Mouse (Mus musculus): Measurements from ENCODE around the gene Scamp2. TPM values are rescaled to one million over a fixed set of nuclear protein-coding genes. Genes with fewer than 3 reads are reported as not detected.

Gene Scamp2
- total RNA-seq, 2 experiments from 2014 or later, result 33.8 to 37.3 TPM

GRCm38 (mm10) chr9:57618854-57619253 lies 58.1 kb downstream of the Scamp2 start:
- intact Hi-C loops (cut with DNase I), result no loop called here
- DNase-seq, result no peak

- intact Hi-C loops (cut with DNase I), result no loop called here
- DNase-seq, result no peak
Observed at GRCm38 (mm10) chr9:57620674-57621073, 59.9 kb downstream of the Scamp2 start, which contains the start of gene Lman1l. Gene Lman1l, minus strand, starts transcription at chr9:57620774.

GRCm38 (mm10) chr9:57624295-57624694 lies 63.6 kb downstream of the Scamp2 start:
- no peak for DNase-seq
- intact Hi-C loops (cut with DNase I), result no loop called here

- intact Hi-C loops (cut with DNase I), result no loop called here
- no peak for DNase-seq
Observed at GRCm38 (mm10) chr9:57625674-57626500, 65.1 kb downstream of the Scamp2 start.

- intact Hi-C loops (cut with DNase I), result no loop called here
- no peak for DNase-seq
Observed at GRCm38 (mm10) chr9:57627191-57627590, 66.4 kb downstream of the Scamp2 start.

GRCm38 (mm10) chr9:57627892-57628291 lies 67.1 kb downstream of the Scamp2 start:
- no peak for DNase-seq
- intact Hi-C loops (cut with DNase I), result no loop called here

GRCm38 (mm10) chr9:57628717-57629116 lies 68.0 kb downstream of the Scamp2 start:
- intact Hi-C loops (cut with DNase I), result loop anchor here (1.0 kb wide), 1 partner anchor 27 kb away; no protein-coding TSS in a partner anchor
- no peak for DNase-seq

- peak; percentile 69 to 74 for DNase-seq
Observed at GRCm38 (mm10) chr9:57629118-57629874, 68.6 kb downstream of the Scamp2 start.

GRCm38 (mm10) chr9:57633481-57634024 lies 72.8 kb downstream of the Scamp2 start:
- no peak for DNase-seq
- intact Hi-C loops (cut with DNase I), result no loop called here

More at GRCm38 (mm10) chr9:57629118-57629874, 68.6 kb downstream of the Scamp2 start:
- intact Hi-C loops (cut with DNase I), result loop anchor here (1.0 kb wide), 1 partner anchor 26 kb away; no protein-coding TSS in a partner anchor

- intact Hi-C loops (cut with DNase I), result no loop called here
- no peak for DNase-seq
Observed at GRCm38 (mm10) chr9:57637272-57637671, 76.5 kb downstream of the Scamp2 start.

- DNase-seq, result peak in 1 of 2 experiments; percentile 59
- intact Hi-C loops (cut with DNase I), result no loop called here
Observed at GRCm38 (mm10) chr9:57637741-57638322, 77.1 kb downstream of the Scamp2 start.

Other genes starting within 250 kb of the Scamp2 start
- gene Ppcdc, start 120.8 kb upstream of the Scamp2 start, total RNA-seq (2021), result 1 to 10 TPM; 7.1 to 7.7 TPM
- under 1 TPM; 0.66 to 0.74 TPM for gene Scamp5, start 92.9 kb upstream of the Scamp2 start, total RNA-seq (2021)
- not detected for gene Rpp25, start 56.9 kb upstream of the Scamp2 start, total RNA-seq (2021)
- gene Cox5a, start 39.7 kb upstream of the Scamp2 start, total RNA-seq (2021), result 1,000 to 10,000 TPM; 1,357 to 1,404 TPM
- 1 to 10 TPM; 4.0 to 5.5 TPM for gene Fam219b, start 23.4 kb upstream of the Scamp2 start, total RNA-seq (2021)
- 10 to 100 TPM; 80.9 to 83.7 TPM for gene Mpi, start 8.2 kb upstream of the Scamp2 start, total RNA-seq (2021)
- gene Ulk3, start 28.5 kb downstream of the Scamp2 start, total RNA-seq (2021), result 1 to 10 TPM; 4.3 to 6.0 TPM
- not detected for gene Cplx3, start 45.3 kb downstream of the Scamp2 start, total RNA-seq (2021)
- not detected for gene Lman1l, start 59.8 kb downstream of the Scamp2 start, total RNA-seq (2021)
- gene Csk, start 92.7 kb downstream of the Scamp2 start, total RNA-seq (2021), result 1 to 10 TPM; 8.5 to 9.5 TPM
- gene Cyp1a2, start 122.8 kb downstream of the Scamp2 start, total RNA-seq (2021), result not detected
- gene Cyp1a1, start 127.0 kb downstream of the Scamp2 start, total RNA-seq (2021), result under 1 TPM; 0.26 to 0.57 TPM
- gene Edc3, start 147.6 kb downstream of the Scamp2 start, total RNA-seq (2021), result 1 to 10 TPM; 4.8 to 6.3 TPM
- gene Clk3, start 204.9 kb downstream of the Scamp2 start, total RNA-seq (2021), result 10 to 100 TPM; 35.9 to 37.7 TPM

All from gastrocnemius, postnatal 36 days (tissue).